Mouse (Mus musculus) liver, postnatal 0 days (tissue): ENCODE measurements around the gene Clstn1. TPM values are rescaled to one million over a fixed set of nuclear protein-coding genes. Genes with fewer than 3 reads are reported as not detected.

Experiments
- ATAC-seq: fragments of 200-750 bp; cut with Nextera tagmentation; 2 replicates; pipeline ENCODE4 v1.8.0; 2017; ENCODE audit warnings: mild to moderate bottlenecking, moderate library complexity
- DNase-seq: peaks from one replicate; pipeline ENCODE4 v3.0.0-alpha.2; 2016
- H3K27ac ChIP-seq: fragments of 300-500 bp; sonication (generic); 2 replicates; pipeline ENCODE4 v1.5.1; 2014; ENCODE audit warnings: antibody characterized with exemption, moderate library complexity, mild to moderate bottlenecking, low read depth
- H3K27me3 ChIP-seq: fragments of 300-500 bp; sonication (generic); 2 replicates; pipeline ENCODE4 v1.6.1; 2014; ENCODE audit warnings: low read length, control low read depth, mixed read lengths; ENCODE audit not compliant: insufficient read depth
- H3K36me3 ChIP-seq: fragments of 300-500 bp; sonication (generic); replicated peaks from 2 replicates; pipeline ENCODE4 v1.6.1; 2014; ENCODE audit warnings: mild to moderate bottlenecking, control low read depth, low read length, moderate library complexity, mixed read lengths; ENCODE audit not compliant: insufficient read depth
- H3K4me1 ChIP-seq: fragments of 300-500 bp; sonication (generic); 2 replicates; pipeline ENCODE4 v1.6.1; 2014; ENCODE audit warnings: antibody characterized with exemption, mild to moderate bottlenecking, control low read depth; ENCODE audit not compliant: insufficient read depth
- H3K4me2 ChIP-seq: fragments of 300-500 bp; sonication (generic); 2 replicates; pipeline ENCODE4 v1.6.1; 2014; ENCODE audit warnings: low read depth, mild to moderate bottlenecking, low read length, moderate library complexity, mixed read lengths
- H3K4me3 ChIP-seq: fragments of 300-500 bp; sonication (generic); 2 replicates; pipeline ENCODE4 v1.5.1; 2014; ENCODE audit warnings: low read depth, low read length
- H3K9ac ChIP-seq: fragments of 300-500 bp; sonication (generic); replicated peaks from 2 replicates; pipeline ENCODE4 v1.6.1; 2014; ENCODE audit warnings: mild to moderate bottlenecking, moderate library complexity
- H3K9me3 ChIP-seq: fragments of 300-500 bp; sonication (generic); 2 replicates; pipeline ENCODE4 v1.6.1; 2016; ENCODE audit warnings: mild to moderate bottlenecking, control low read depth, low read length, mixed read lengths
- CTCF ChIP-seq: sonication (generic); IDR thresholded peaks from 2 replicates; pipeline ENCODE4 v1.5.1; 2016; ENCODE audit warnings: antibody characterized with exemption, low read depth
- EP300 ChIP-seq: IDR thresholded peaks from 2 replicates; pipeline ENCODE4 v1.6.1; 2016; ENCODE audit warnings: antibody characterized with exemption, low read depth, mild to moderate bottlenecking
- WGBS: fragments of 180-500 bp; shearing (Covaris S2); extraction: QIAGEN DNeasy Blood & Tissue Kit; methylation state at CpG from one replicate; pipeline ENCODE4 v1.1.7; 2014; ENCODE audit not compliant: insufficient replicate concordance; 5-methylcytosine and 5-hydroxymethylcytosine counted together
- polyA plus RNA-seq: library from polyadenylated mRNA; unstranded; fragments of >200 nt; fragmentation: Nextera tagmentation; extraction: Ambion mirVana; gene quantifications from 2 replicates; pipeline ENCODE4 v1.2.1, GENCODE M21; 2015

Clstn1 gene
- polyA plus RNA-seq, 1 experiment from 2014 or later: 2.1 TPM

GRCm38 (mm10) chr4:149571209-149571608 lies 15.1 kb upstream of the Clstn1 start:
- ATAC-seq (no peak), DNase-seq (no peak)
- no peak for TF ChIP-seq EP300
- no peak for TF ChIP-seq CTCF
- Histone ChIP-seq H3K9ac (no peak overlapping the region), H3K27me3 (no peaks in the 10 kb centered on the region), H3K4me3 (no peak overlapping the region), H3K4me1 (no peaks in the 10 kb centered on the region), H3K27ac (no peak overlapping the region), H3K4me2 (no peak overlapping the region), H3K36me3 (no peaks in the 10 kb centered on the region), H3K9me3 (no peaks in the 10 kb centered on the region)
- 57% methylated on average over 5 of the region's 5 CpGs for WGBS

- Histone ChIP-seq H3K36me3 (no peaks in the 10 kb centered on the region), H3K27ac (no peak overlapping the region), H3K27me3 (no peaks in the 10 kb centered on the region), H3K9ac (no peak overlapping the region), H3K4me1 (no peaks in the 10 kb centered on the region), H3K4me2 (no peak overlapping the region), H3K9me3 (no peaks in the 10 kb centered on the region), H3K4me3 (no peak overlapping the region)
- TF ChIP-seq EP300 (no peak), CTCF (no peak)
- ATAC-seq (no peak), DNase-seq (no peak)
- 47% methylated on average over 8 of the region's 8 CpGs for WGBS
Observed at GRCm38 (mm10) chr4:149571651-149572149, 14.6 kb upstream of the Clstn1 start.

- TF ChIP-seq EP300 (no peak), CTCF (no peak)
- DNase-seq: no peak
- no peak for ATAC-seq
- 53% methylated on average over 6 of the region's 9 CpGs for WGBS
- no peak overlapping the region for H3K9ac ChIP-seq
- H3K4me1 ChIP-seq: no peaks in the 10 kb centered on the region
- peaks cover 6% of the 10 kb centered on the region; the same call in 1 of the 2 replicates for H3K27me3 ChIP-seq
- H3K9me3 ChIP-seq: no peaks in the 10 kb centered on the region
- H3K36me3 ChIP-seq: no peaks in the 10 kb centered on the region
- no peak overlapping the region for H3K4me2 ChIP-seq
- no peak overlapping the region for H3K4me3 ChIP-seq
- H3K27ac ChIP-seq: no peak overlapping the region
Observed at GRCm38 (mm10) chr4:149572446-149572845, 13.8 kb upstream of the Clstn1 start.

GRCm38 (mm10) chr4:149572851-149573250 lies 13.4 kb upstream of the Clstn1 start:
- H3K27ac ChIP-seq: no peak overlapping the region
- H3K9ac ChIP-seq: no peak overlapping the region
- H3K27me3 ChIP-seq: peaks cover 6% of the 10 kb centered on the region; the same call in 1 of the 2 replicates
- H3K4me1 ChIP-seq: no peaks in the 10 kb centered on the region
- no peak overlapping the region for H3K4me3 ChIP-seq
- DNase-seq (no peak), ATAC-seq (no peak)
- no peak for TF ChIP-seq CTCF
- TF ChIP-seq EP300: no peak
- H3K36me3 ChIP-seq: no peaks in the 10 kb centered on the region
- H3K9me3 ChIP-seq: no peaks in the 10 kb centered on the region
- WGBS: 64% methylated on average over 8 of the region's 8 CpGs
- H3K4me2 ChIP-seq: no peak overlapping the region

- H3K27me3 ChIP-seq: peaks cover 11% of the 10 kb centered on the region; the same call in 1 of the 2 replicates
- H3K9ac ChIP-seq: no peak overlapping the region
- ATAC-seq (no peak), DNase-seq (no peak)
- no peaks in the 10 kb centered on the region for H3K36me3 ChIP-seq
- H3K4me1 ChIP-seq: no peaks in the 10 kb centered on the region
- H3K4me2 ChIP-seq: no peak overlapping the region
- WGBS: 70% methylated on average over 14 of the region's 14 CpGs
- no peak overlapping the region for H3K4me3 ChIP-seq
- no peak for TF ChIP-seq EP300
- TF ChIP-seq CTCF: no peak
- H3K27ac ChIP-seq: no peak overlapping the region
- no peaks in the 10 kb centered on the region for H3K9me3 ChIP-seq
Observed at GRCm38 (mm10) chr4:149574391-149574821, 11.9 kb upstream of the Clstn1 start.

- DNase-seq (no peak), ATAC-seq (no peak)
- Histone ChIP-seq H3K27ac (no peak overlapping the region), H3K4me3 (no peak overlapping the region), H3K9me3 (no peaks in the 10 kb centered on the region), H3K27me3 (peaks cover 11% of the 10 kb centered on the region; the same call in 1 of the 2 replicates), H3K9ac (no peak overlapping the region), H3K36me3 (no peaks in the 10 kb centered on the region), H3K4me2 (no peak overlapping the region), H3K4me1 (no peaks in the 10 kb centered on the region)
- WGBS: 83% methylated on average over 9 of the region's 9 CpGs
- TF ChIP-seq EP300 (no peak), CTCF (no peak)
Observed at GRCm38 (mm10) chr4:149576061-149576460, 10.2 kb upstream of the Clstn1 start.

- Histone ChIP-seq H3K27ac (no peak overlapping the region), H3K9ac (no peak overlapping the region), H3K9me3 (no peaks in the 10 kb centered on the region), H3K4me1 (no peaks in the 10 kb centered on the region), H3K4me3 (no peak overlapping the region), H3K4me2 (no peak overlapping the region), H3K36me3 (no peaks in the 10 kb centered on the region), H3K27me3 (peaks cover 11% of the 10 kb centered on the region; the same call in 1 of the 2 replicates)
- WGBS: 40% methylated on average over 4 of the region's 4 CpGs
- no peak for TF ChIP-seq CTCF
- TF ChIP-seq EP300: no peak
- DNase-seq (no peak), ATAC-seq (no peak)
Observed at GRCm38 (mm10) chr4:149576993-149577548, 9.2 kb upstream of the Clstn1 start.
